Mouse (Mus musculus): Measurements from ENCODE around the gene Gsg1. TPM values are rescaled to one million over a fixed set of nuclear protein-coding genes. Genes with fewer than 3 reads are reported as not detected.

Gene Gsg1
- total RNA-seq (2021) = under 1 TPM; 0.34 to 0.47 TPM

GRCm38 (mm10) chr6:135254153-135254552 lies at the start of gene Gsg1:
Gsg1 (minus strand) TSS chr6:135254351.
- intact Hi-C loops (cut with DNase I) = loop anchor here (5.0 kb wide), 1 partner anchor 58 kb away; the partner anchor contains the start of gene Pbp2
- DNase-seq (ENCODE audit: low spot score) = no peak

- no peak for DNase-seq (ENCODE audit: low spot score)
- intact Hi-C loops (cut with DNase I) = no loop called here
These were observed 48.4 kb upstream of the Gsg1 start for GRCm38 (mm10) chr6:135302421-135303125.

DNA sequence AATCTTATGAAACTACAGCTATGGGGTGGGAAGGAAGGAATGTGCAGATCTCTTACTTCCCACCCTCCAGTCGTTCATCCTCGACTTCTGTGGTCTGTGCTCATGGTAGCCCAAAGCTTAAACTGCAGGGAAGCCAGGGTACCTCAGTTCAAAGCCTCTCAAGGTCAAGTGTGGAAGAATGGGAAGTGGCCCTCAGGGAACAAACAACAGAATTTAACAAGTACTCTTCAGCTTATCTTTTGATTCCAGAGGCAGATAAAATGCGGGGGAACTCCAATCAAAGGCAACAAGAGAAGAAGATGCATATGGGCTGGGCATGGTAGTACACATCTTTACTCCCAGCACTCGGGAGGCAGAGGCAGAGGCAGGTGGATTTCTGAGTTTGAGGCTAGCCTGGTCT lies 46.3 kb upstream of the Gsg1 start:
- DNase-seq (ENCODE audit: low spot score) = no peak
- intact Hi-C loops (cut with DNase I) = no loop called here

DNA sequence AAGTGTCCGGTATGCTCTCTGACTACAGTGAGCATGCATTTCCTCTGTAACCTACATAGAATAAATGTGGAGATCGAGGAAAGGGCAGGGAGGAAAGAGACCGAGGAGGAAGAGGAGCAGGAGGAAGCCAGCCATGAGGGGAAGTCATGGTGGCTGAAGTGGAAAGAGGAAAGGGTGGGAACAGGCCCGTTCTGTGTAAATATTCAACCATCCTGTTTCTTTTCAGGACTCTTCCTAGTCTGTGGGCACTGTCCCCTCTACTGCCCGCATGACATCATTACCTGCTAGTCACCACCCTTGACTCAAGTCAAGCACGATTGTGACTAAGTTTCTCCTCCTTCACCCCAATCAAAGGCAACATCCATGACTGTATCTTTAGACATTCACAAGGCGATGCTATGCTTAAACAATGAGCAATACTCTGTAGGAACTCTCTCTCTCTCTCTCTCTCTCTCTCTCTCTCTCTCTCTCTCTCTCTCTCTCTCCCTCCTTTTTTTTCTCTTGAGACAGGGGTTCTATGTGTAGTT lies 44.9 kb upstream of the Gsg1 start:
- no peak for DNase-seq (ENCODE audit: low spot score)
- intact Hi-C loops (cut with DNase I) = loop anchor here (5.0 kb wide), 1 partner anchor 42 kb away; no protein-coding TSS in a partner anchor

DNA sequence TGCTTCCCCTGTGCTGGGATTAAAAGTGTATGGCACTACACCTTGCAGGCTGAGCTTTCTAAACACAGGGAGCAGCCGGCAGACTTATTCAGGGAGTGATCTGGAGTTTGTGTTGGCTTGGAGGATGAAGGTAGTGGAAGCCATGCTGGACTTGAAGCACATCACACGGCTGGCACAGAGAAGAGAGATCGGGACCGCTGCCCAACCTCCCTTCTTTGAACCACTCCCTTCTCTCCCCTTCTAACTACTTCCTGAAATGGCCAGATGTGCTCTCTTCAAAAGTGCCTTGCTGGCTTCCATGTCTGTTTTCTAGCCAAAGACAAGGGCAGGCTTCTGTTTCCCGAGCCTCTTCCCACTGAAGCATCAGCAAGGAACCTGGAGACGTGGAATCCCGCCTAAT lies 43.4 kb upstream of the Gsg1 start:
- intact Hi-C loops (cut with DNase I) = loop anchor here (5.0 kb wide), 1 partner anchor 40 kb away; no protein-coding TSS in a partner anchor
- no peak for DNase-seq (ENCODE audit: low spot score)

GRCm38 (mm10) chr6:135296267-135296666 lies 42.1 kb upstream of the Gsg1 start:
- intact Hi-C loops (cut with DNase I) = loop anchor here (5.0 kb wide), 1 partner anchor 39 kb away; no protein-coding TSS in a partner anchor
- peak; percentile 22 for DNase-seq (ENCODE audit: low spot score)

GRCm38 (mm10) chr6:135295082-135295861 lies 41.1 kb upstream of the Gsg1 start:
- no peak for DNase-seq (ENCODE audit: low spot score)
- intact Hi-C loops (cut with DNase I) = loop anchor here (5.0 kb wide), 1 partner anchor 38 kb away; no protein-coding TSS in a partner anchor

DNA sequence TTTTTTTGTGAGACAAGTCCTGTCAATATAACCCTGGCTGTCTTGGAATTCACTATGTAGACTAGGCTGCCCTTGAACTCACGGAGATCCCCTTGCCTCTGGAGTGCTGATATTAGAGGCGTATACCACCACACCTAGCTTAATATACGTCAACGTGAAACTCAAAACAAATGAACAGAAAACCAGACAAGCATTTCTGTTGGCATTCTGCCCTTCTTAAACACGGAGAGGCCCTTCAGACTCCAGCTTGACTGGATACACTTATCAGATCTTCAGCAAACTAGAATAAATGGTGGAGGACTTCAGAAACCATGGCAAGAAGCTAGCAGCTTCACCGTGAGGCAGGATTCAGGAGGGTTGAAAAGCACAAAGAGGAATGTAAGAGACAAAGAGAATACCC lies 40.0 kb upstream of the Gsg1 start:
- intact Hi-C loops (cut with DNase I) = no loop called here

DNA sequence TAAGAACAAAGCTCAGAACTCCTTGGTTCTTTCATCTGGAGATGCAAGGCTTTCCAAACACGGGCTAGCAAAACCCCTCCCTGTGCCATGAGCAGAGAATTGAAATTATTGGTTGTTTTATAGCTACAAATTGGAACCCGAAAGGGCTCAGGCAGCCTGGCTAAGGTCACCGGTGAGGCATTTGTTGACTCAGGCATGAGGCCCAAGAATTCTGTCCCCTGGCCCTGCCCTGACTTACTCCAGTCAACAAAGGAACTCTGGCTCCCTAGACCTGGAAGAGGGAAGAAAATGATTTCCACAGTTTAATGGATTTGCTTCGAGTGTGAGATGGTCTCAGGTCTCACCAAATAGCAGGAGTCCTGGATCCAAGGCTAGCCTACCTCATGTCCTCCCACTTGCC lies 38.2 kb upstream of the Gsg1 start:
- intact Hi-C loops (cut with DNase I) = no loop called here
- DNase-seq (ENCODE audit: low spot score) = no peak

More for the DNA sequence above, 40.0 kb upstream of the Gsg1 start:
- no peak for DNase-seq (ENCODE audit: low spot score)

GRCm38 (mm10) chr6:135279856-135280255 lies 25.7 kb upstream of the Gsg1 start:
- intact Hi-C loops (cut with DNase I) = no loop called here
- no peak for DNase-seq (ENCODE audit: low spot score)

DNA sequence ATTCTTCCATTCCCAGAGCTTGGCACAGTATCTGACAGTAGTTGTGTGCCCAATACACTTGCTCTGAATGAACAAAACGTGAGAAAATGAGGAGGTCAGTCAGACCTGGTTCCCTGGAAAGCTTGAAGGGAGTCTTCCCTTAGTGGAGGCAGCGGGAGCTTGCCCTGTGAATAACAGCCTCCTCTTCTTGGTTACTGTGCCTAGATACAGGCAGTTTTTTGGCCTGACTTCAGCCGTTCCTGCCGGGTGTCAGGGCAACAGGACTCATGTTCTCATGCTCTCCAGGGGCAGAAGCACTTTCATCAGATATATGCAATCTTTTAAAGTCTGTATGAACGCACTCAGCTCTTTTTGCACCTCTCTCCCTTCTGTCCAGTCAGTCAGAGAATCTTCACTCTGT lies 25.1 kb upstream of the Gsg1 start:
- intact Hi-C loops (cut with DNase I) = no loop called here
- no peak for DNase-seq (ENCODE audit: low spot score)

GRCm38 (mm10) chr6:135278302-135278701 lies 24.2 kb upstream of the Gsg1 start:
- no peak for DNase-seq (ENCODE audit: low spot score)
- intact Hi-C loops (cut with DNase I) = no loop called here

- no peak for DNase-seq (ENCODE audit: low spot score)
- intact Hi-C loops (cut with DNase I) = no loop called here
These were observed 22.5 kb upstream of the Gsg1 start for GRCm38 (mm10) chr6:135276474-135277295.

DNA sequence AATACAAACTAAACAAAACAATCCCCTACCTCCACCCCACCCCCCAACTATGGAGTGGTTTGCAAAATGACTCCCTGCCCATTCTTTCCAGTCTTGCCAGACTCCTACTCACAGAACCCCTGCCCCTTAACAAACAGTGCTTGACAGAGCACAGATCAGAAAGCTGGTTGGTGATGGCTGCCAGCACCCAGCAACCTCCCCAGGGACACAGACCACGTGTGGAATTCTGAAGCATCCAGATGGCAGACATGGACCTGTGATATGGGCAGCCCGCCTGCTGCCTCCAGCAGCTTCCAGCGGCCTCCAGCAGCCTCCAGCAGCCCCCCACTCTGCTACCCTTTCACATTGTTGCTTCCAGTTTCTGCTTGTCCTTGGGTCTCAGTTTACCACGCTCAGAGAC lies 21.1 kb upstream of the Gsg1 start:
- intact Hi-C loops (cut with DNase I) = no loop called here
- DNase-seq (ENCODE audit: low spot score) = no peak

GRCm38 (mm10) chr6:135273066-135273465 lies 18.9 kb upstream of the Gsg1 start:
- intact Hi-C loops (cut with DNase I) = no loop called here
- DNase-seq (ENCODE audit: low spot score) = no peak

- intact Hi-C loops (cut with DNase I) = no loop called here
- no peak for DNase-seq (ENCODE audit: low spot score)
These were observed 17.6 kb upstream of the Gsg1 start for GRCm38 (mm10) chr6:135271761-135272160.

GRCm38 (mm10) chr6:135269626-135270025 lies 15.5 kb upstream of the Gsg1 start:
- intact Hi-C loops (cut with DNase I) = no loop called here

GRCm38 (mm10) chr6:135268392-135268791 lies 14.2 kb upstream of the Gsg1 start:
- intact Hi-C loops (cut with DNase I) = no loop called here
- no peak for DNase-seq (ENCODE audit: low spot score)

More at GRCm38 (mm10) chr6:135269626-135270025, 15.5 kb upstream of the Gsg1 start:
- no peak for DNase-seq (ENCODE audit: low spot score)

DNA sequence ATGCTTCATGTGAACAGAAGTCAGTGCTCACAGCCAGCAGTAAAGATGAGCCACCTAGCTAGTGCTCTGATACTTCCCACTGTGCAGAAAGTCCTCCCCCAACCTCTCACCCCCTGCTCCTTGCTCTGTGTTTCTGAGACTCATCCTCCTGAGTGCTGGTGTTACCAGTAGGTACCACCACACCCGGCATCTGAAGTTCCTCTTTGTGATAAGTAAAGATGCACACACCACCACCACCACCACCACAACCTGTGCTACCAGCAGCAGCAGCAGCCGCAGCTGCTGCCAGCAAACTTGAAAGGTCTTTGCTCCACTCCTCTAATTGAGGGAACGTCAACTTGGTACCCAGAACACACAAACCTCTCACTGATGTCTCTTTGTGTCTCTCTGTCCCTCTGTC lies 13.1 kb upstream of the Gsg1 start:
- intact Hi-C loops (cut with DNase I) = no loop called here
- no peak for DNase-seq (ENCODE audit: low spot score)

DNA sequence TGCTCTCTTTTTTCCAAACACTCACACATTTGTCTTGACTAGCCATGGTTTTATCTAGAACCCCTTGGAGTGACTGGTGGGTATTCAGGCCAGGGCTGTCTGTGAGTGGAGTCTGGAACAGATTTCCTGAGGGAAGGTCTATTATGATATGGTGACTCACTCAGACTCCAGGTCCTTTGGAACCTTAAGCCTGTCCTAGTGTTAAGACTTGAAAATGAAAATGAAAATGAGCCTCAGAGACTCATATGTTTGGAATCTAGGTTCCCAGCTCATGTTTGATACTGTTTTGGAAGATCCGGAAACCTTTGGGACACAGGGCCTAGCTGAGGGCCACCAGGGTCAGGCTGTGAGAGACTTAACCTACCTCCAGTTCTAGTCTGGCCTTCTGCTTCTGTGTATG lies 11.9 kb upstream of the Gsg1 start:
- intact Hi-C loops (cut with DNase I) = no loop called here
- DNase-seq (ENCODE audit: low spot score) = no peak
